Mouse (Mus musculus) ES-E14 (cell line): ENCODE data around the gene Nfe2. TPM values are rescaled to one million over a fixed set of nuclear protein-coding genes. Genes with fewer than 3 reads are reported as not detected.

Experiments
- DNase-seq: peaks from one replicate; pipeline ENCODE4 v3.0.0-alpha.2; 2013; ENCODE audit warnings: low read depth, low spot score
- H3K27ac ChIP-seq: 2 replicates; pipeline ENCODE4 v1.5.1; 2012; ENCODE audit warnings: low read depth, mild to moderate bottlenecking, low read length, moderate library complexity, mixed read lengths; ENCODE audit not compliant: poor library complexity, insufficient read depth, severe bottlenecking
- H3K36me3 ChIP-seq: 2 replicates; pipeline ENCODE4 v1.6.1; 2012; ENCODE audit warnings: mild to moderate bottlenecking, low read length, moderate library complexity, mixed read lengths; ENCODE audit not compliant: control insufficient read depth, poor library complexity, insufficient read depth, severe bottlenecking
- H3K4me1 ChIP-seq, 2 experiments: fragments of 150-350 bp in 1 of 2; sonication (generic) in 1 of 2; 2 replicates each; pipeline ENCODE4 v1.6.1; 2012; ENCODE audit warnings: low read length in 2 of 2, mild to moderate bottlenecking in 1 of 2, mixed read lengths in 1 of 2; ENCODE audit not compliant: control insufficient read depth in 2 of 2, insufficient read depth in 2 of 2, poor library complexity in 1 of 2
- H3K4me3 ChIP-seq, 2 experiments: fragments of 150-350 bp in 1 of 2; sonication (generic) in 1 of 2; 2 replicates each; pipeline ENCODE4 v1.5.1; 2012; ENCODE audit warnings: low read length in 2 of 2, low read depth in 1 of 2, mild to moderate bottlenecking in 1 of 2, mixed read lengths in 1 of 2; ENCODE audit not compliant: insufficient read depth in 1 of 2, poor library complexity in 1 of 2, severe bottlenecking in 1 of 2
- H3K9ac ChIP-seq: 2 replicates; pipeline ENCODE4 v1.6.1; 2012; ENCODE audit warnings: low read depth, mild to moderate bottlenecking, low read length, mixed read lengths; ENCODE audit not compliant: poor library complexity, insufficient read depth, severe bottlenecking
- H3K9me3 ChIP-seq: fragments of 150-350 bp; sonication (generic); 2 replicates; pipeline ENCODE4 v1.6.1; 2012; ENCODE audit warnings: low read depth, mild to moderate bottlenecking, low read length; ENCODE audit not compliant: control insufficient read depth, insufficient read depth
- CHD2 ChIP-seq: IDR thresholded peaks from 2 replicates; pipeline ENCODE4 v1.6.1; 2014; ENCODE audit warnings: mild to moderate bottlenecking, low read depth, low read length, inconsistent platforms
- HCFC1 ChIP-seq: IDR thresholded peaks from 2 replicates; pipeline ENCODE4 v1.6.1; 2012; ENCODE audit warnings: low read length, inconsistent platforms, borderline replicate concordance; ENCODE audit not compliant: insufficient read depth
- MAFK ChIP-seq: IDR thresholded peaks from 2 replicates; pipeline ENCODE4 v1.6.1; 2014; ENCODE audit warnings: mild to moderate bottlenecking, low read depth, low read length, inconsistent platforms; ENCODE audit not compliant: insufficient read depth
- ZC3H11A ChIP-seq: IDR thresholded peaks from 2 replicates; pipeline ENCODE4 v1.6.1; 2012; ENCODE audit warnings: low read depth, mild to moderate bottlenecking, inconsistent platforms, low read length, borderline replicate concordance
- ZNF384 ChIP-seq: IDR thresholded peaks from 2 replicates; pipeline ENCODE4 v1.6.1; 2012; ENCODE audit warnings: low read depth, low read length, inconsistent platforms
- in situ Hi-C, 2 experiments: fragments of 600-800 bp; cut with MboI; formaldehyde crosslinking; loops; one replicate each; pipeline ENCODE4 v1.15.1; 2025; ENCODE audit warnings: low sequenced_read_pairs in 2 of 2, inconsistent platforms in 1 of 2; ENCODE audit not compliant: unreplicated experiment in 2 of 2
- total RNA-seq: library from RNA; depleted of rRNA; stranded (reverse); fragments of 300-350 nt; gene quantifications from 2 replicates; pipeline ENCODE4 v1.2.3, GENCODE M21; 2012

Gene Nfe2
- total RNA-seq, 1 experiment = 0.49 TPM

DNA sequence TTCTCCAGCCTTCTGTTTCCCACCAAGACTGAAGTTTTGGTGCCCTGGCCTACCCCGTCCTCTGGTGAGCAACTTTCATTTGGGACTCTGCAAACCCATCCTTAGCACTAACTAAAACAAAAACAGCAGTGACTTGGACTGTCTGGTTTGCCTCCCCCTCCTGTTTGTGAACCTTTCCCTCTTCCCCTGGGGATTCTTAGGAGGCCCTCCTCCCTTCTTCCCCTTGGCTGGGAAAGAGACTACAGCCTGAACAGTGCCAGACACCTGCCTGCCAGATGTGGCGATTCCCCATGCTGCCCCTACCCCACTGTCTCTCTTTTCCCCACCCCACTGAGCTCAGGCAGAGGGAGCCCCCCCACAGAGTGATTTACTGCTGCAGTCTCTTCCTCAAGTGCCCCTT is 42.8 kb upstream of the Nfe2 start:
- DNase-seq = no peak
- no peak overlapping the region for H3K27ac ChIP-seq
- TF ChIP-seq HCFC1 = no peak
- TF ChIP-seq CHD2 = no peak
- no peak for TF ChIP-seq MAFK
- peaks cover 7 to 36% of the 10 kb centered on the region in 2 experiments; a peak in 3 of 4 replicates for H3K4me1 ChIP-seq
- in situ Hi-C loops = loop anchor here in 1 of 2 experiments (25.0 kb wide), 1 partner anchor 314 kb away; the partner anchor contains the start of genes Hoxc6, Hoxc8 and Hoxc9
- H3K4me3 ChIP-seq = no peak overlapping the region
- peaks cover 5% of the 10 kb centered on the region; the same call in 1 of the 2 replicates for H3K36me3 ChIP-seq
- H3K9me3 ChIP-seq = no peaks in the 10 kb centered on the region; the same call in 1 of the 2 replicates
- no peak overlapping the region for H3K9ac ChIP-seq

DNA sequence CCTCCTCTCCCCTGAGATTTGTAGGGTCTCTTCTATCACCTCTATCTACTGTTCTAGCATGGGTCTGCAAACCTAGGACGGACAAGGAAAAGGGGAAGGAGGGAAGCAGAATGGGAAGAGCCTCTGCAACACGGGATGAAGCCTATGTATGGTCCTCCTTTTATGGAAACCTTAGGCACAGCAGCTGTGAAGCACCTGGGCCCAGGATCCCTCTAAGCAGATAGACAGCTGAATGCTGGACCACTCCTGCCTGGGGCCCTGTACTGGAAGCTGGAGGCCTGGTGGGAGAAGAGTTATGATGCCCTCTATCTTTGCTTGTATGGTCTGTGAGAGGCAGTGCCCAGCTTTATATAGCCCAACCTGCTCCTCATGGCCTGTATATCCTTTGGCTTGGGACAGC is 42.4 kb upstream of the Nfe2 start:
- in situ Hi-C loops = loop anchor here in 1 of 2 experiments (25.0 kb wide), 1 partner anchor 313 kb away; the partner anchor contains the start of genes Hoxc6, Hoxc8 and Hoxc9
- Histone ChIP-seq H3K4me1 (peaks cover 7 to 41% of the 10 kb centered on the region in 2 experiments; a peak in 3 of 4 replicates), H3K9me3 (no peaks in the 10 kb centered on the region; the same call in 1 of the 2 replicates), H3K9ac (peak overlapping the region; percentile 4; the same call in 1 of the 2 replicates), H3K4me3 (no peak overlapping the region), H3K36me3 (peaks cover 6% of the 10 kb centered on the region; the same call in 1 of the 2 replicates), H3K27ac (no peak overlapping the region)
- no peak for DNase-seq
- TF ChIP-seq ZNF384 (no peak), ZC3H11A (no peak), MAFK (no peak), HCFC1 (no peak), CHD2 (no peak)

DNA sequence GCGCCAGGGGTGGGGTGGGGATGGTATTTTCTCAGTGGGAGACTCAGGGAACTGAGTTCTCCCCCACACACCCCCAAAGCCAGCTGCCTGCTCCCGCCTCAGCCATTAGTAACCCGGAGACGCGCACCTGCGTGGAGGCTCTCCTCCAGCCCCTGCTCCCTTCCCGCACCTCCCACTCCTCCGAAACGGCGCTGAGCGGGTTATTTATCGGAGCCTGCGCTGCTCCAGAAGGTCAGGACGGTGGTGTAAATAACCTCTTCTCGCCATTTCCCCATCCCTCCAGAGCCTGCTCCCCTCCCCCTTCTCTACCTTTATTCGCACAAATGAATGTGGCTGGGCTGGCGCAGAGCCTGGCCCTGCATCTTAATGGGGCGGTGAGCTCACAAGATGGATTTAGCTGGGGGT is 41.9 kb upstream of the Nfe2 start:
- Histone ChIP-seq H3K9me3 (no peaks in the 10 kb centered on the region; the same call in 1 of the 2 replicates), H3K27ac (no peak overlapping the region), H3K36me3 (peaks cover 6% of the 10 kb centered on the region; the same call in 1 of the 2 replicates), H3K4me1 (peaks cover 7 to 43% of the 10 kb centered on the region in 2 experiments; a peak in 3 of 4 replicates), H3K9ac (peak overlapping the region; percentile 4; the same call in 1 of the 2 replicates), H3K4me3 (peak overlapping the region; percentile 11 to 37; a peak in 2 of 4 replicates)
- DNase-seq = no peak
- TF ChIP-seq MAFK (no peak), ZC3H11A (no peak), ZNF384 (no peak), CHD2 (no peak), HCFC1 (no peak)
- in situ Hi-C loops = loop anchor here in 1 of 2 experiments (25.0 kb wide), 1 partner anchor 313 kb away; the partner anchor contains the start of genes Hoxc6, Hoxc8 and Hoxc9

DNA sequence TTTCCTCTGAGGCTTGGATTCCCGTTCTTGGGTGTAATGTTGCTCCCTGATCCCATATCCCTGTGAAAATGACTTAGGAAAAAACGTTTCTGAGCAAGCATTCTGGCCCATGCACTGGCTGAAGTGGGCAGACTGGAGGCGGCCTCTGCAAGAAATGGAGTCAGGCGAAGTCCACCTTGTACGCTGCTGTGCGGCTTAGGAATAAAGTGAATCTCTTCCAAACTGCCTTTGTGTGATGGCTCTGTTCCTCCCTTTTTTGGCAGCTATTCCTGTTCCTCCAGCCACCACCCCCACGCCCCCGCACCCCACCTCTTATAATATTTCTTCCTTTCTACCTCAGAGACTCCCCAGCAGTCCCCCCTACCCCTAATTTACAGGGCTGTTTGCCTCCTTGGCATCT is 41.4 kb upstream of the Nfe2 start:
- H3K36me3 ChIP-seq = peaks cover 6% of the 10 kb centered on the region; the same call in 1 of the 2 replicates
- H3K27ac ChIP-seq = no peak overlapping the region
- in situ Hi-C loops = loop anchor here in 1 of 2 experiments (25.0 kb wide), 1 partner anchor 312 kb away; the partner anchor contains the start of genes Hoxc6, Hoxc8 and Hoxc9
- H3K4me1 ChIP-seq = peaks cover 7 to 43% of the 10 kb centered on the region in 2 experiments; a peak in 3 of 4 replicates
- H3K4me3 ChIP-seq = peak overlapping the region in 1 of 2 experiments; percentile 37; a peak in 1 of 4 replicates
- no peaks in the 10 kb centered on the region; the same call in 1 of the 2 replicates for H3K9me3 ChIP-seq
- no peak overlapping the region for H3K9ac ChIP-seq
- TF ChIP-seq HCFC1 (no peak), MAFK (no peak), ZNF384 (no peak)
- DNase-seq = no peak
